Mouse (Mus musculus) MEL (cell line): ENCODE results near the gene Hist1h2bh.

Source experiments
- CTCF ChIP-seq, 3 experiments: IDR thresholded peaks in 2 of 3; conservative IDR thresholded peaks in 1 of 3; 2 replicates each; pipeline ENCODE4 v1.5.1; 2011 to 2012; ENCODE audit warnings: low read length in 3 of 3, low read depth in 2 of 3, mild to moderate bottlenecking in 2 of 3, improper control_type of control experiment in 1 of 3, inconsistent platforms in 1 of 3, mixed read lengths in 1 of 3, moderate library complexity in 1 of 3; ENCODE audit not compliant: control insufficient read depth in 1 of 3, insufficient read depth in 1 of 3, poor library complexity in 1 of 3, severe bottlenecking in 1 of 3
- GATA1 ChIP-seq: IDR thresholded peaks from 2 replicates; pipeline ENCODE4 v1.6.1; 2011; ENCODE audit warnings: low read depth, low read length, improper control_type of control experiment
- NELFE ChIP-seq: IDR thresholded peaks from 2 replicates; pipeline ENCODE4 v1.6.1; 2011; ENCODE audit warnings: low read depth, low read length, improper control_type of control experiment
- POLR2A ChIP-seq, 2 experiments: IDR thresholded peaks; 2 replicates each; pipeline ENCODE4 v1.6.1; 2011 to 2012; ENCODE audit warnings: low read length in 2 of 2, mild to moderate bottlenecking in 2 of 2, control low read depth in 1 of 2, improper control_type of control experiment in 1 of 2, low read depth in 1 of 2, moderate library complexity in 1 of 2; ENCODE audit not compliant: control insufficient read depth in 1 of 2, insufficient read depth in 1 of 2, poor library complexity in 1 of 2
- RAD21 ChIP-seq: IDR thresholded peaks from 2 replicates; pipeline ENCODE4 v1.6.1; 2011; ENCODE audit warnings: mild to moderate bottlenecking, low read depth, low read length, improper control_type of control experiment
- RCOR1 ChIP-seq: IDR thresholded peaks from 2 replicates; pipeline ENCODE4 v1.6.1; 2012; ENCODE audit warnings: low read depth, mild to moderate bottlenecking, inconsistent platforms, low read length, improper control_type of control experiment
- USF1 ChIP-seq: IDR thresholded peaks from 2 replicates; pipeline ENCODE4 v1.6.1; 2014; ENCODE audit warnings: low read depth, mild to moderate bottlenecking, inconsistent platforms, low read length, improper control_type of control experiment, moderate library complexity
- ZC3H11A ChIP-seq: IDR thresholded peaks from 2 replicates; pipeline ENCODE4 v1.6.1; 2012; ENCODE audit warnings: low read depth, mild to moderate bottlenecking, inconsistent platforms, low read length, improper control_type of control experiment
- ZNF384 ChIP-seq: IDR thresholded peaks from 2 replicates; pipeline ENCODE4 v1.6.1; 2012; ENCODE audit warnings: low read depth, mild to moderate bottlenecking, inconsistent platforms, low read length, improper control_type of control experiment

GRCm38 (mm10) chr13:23518295-23518603 is 24.9 kb downstream of the Hist1h2bh start:
- TF ChIP-seq ZC3H11A (no peak), USF1 (no peak), CTCF (IDR thresholded peaks at IDR 0.05 in 2 of 3, conservative IDR thresholded peaks at IDR 0.05 in 1 of 3; ENCODE audit: control insufficient read depth in 1 of 3, insufficient read depth in 1 of 3, low read depth in 2 of 3, low read length in 3 of 3, poor library complexity in 1 of 3, severe bottlenecking in 1 of 3) (no peak), RCOR1 (no peak), POLR2A (IDR thresholded peaks at IDR 0.05; ENCODE audit: control insufficient read depth in 1 of 2, insufficient read depth in 1 of 2, low read depth in 1 of 2, low read length in 2 of 2, poor library complexity in 1 of 2) (no peak), NELFE (no peak), ZNF384 (no peak), RAD21 (no peak), GATA1 (no peak)
